Mouse (Mus musculus) Patski (cell line): ENCODE data around the gene Chn1. TPM values are rescaled to one million over a fixed set of nuclear protein-coding genes. Genes with fewer than 3 reads are reported as not detected.

ENCODE experiments used
- ATAC-seq: fragments of 100-300 bp; one replicate; pipeline ENCODE4 v1.8.0; 2021
- CTCF ChIA-PET: fragments of 350-600 bp; sonication (Branson Sonifier 250); formaldehyde crosslinking; loops from one replicate; lab custom pipeline; 2022; ENCODE audit warnings: inconsistent platforms; lab: Charles Lee
- POLR2A ChIA-PET: fragments of 350-600 bp; sonication (Branson Sonifier 250); formaldehyde crosslinking; loops from one replicate; lab custom pipeline; 2022; ENCODE audit warnings: antibody characterized with exemption, inconsistent platforms; lab: Charles Lee
- DNase-seq: peaks from one replicate; pipeline ENCODE4 v3.0.0-alpha.2; 2011; ENCODE audit warnings: low read depth, low spot score
- H3K27me3 ChIP-seq: fragments of 371-371 bp; one replicate; pipeline ENCODE4 v1.5.1; 2021
- CTCF ChIP-seq: fragments of 100-300 bp; IDR thresholded peaks from one replicate; pipeline ENCODE4 v1.5.1; 2021
- in situ Hi-C: fragments of 300-500 bp; cut with MboI; formaldehyde crosslinking; loops from 3 replicates; pipeline ENCODE4 v1.11.1; 2018; ENCODE audit warnings: low pct_unique_long_range_greater_than_20kb, mixed read lengths
- polyA plus RNA-seq: library from polyadenylated mRNA; unstranded; gene quantifications from one replicate; pipeline ENCODE4 v1.2.3, GENCODE M21; 2021

Chn1 gene
- polyA plus RNA-seq, 1 experiment from 2014 or later, result 14.5 TPM

- no peak for TF ChIP-seq CTCF
- ATAC-seq, result no peak
- no peak for DNase-seq
Observed at GRCm38 (mm10) chr2:73571304-73571703, 203.8 kb downstream of the Chn1 start.

GRCm38 (mm10) chr2:73566989-73567605 lies 208.0 kb downstream of the Chn1 start:
- ChIA-PET POLR2A (no interaction called here), CTCF (interaction anchor here (0.6 to 2.3 kb wide), 9 partner anchors 9 to 206 kb away, joined by 3 to 35 read pairs (median 4); partner anchors contain the start of gene Chrna1)
- ATAC-seq, result peak; percentile 65
- peak; percentile 91 for TF ChIP-seq CTCF
- DNase-seq, result no peak
- in situ Hi-C loops, result loop anchor here (25.0 kb wide), 1 partner anchor 1095 kb away; the partner anchor contains the start of genes Evx2 and Hoxd13
- no peaks in the 10 kb centered on the region for H3K27me3 ChIP-seq

More at GRCm38 (mm10) chr2:73571304-73571703, 203.8 kb downstream of the Chn1 start:
- in situ Hi-C loops, result loop anchor here (25.0 kb wide), 1 partner anchor 1091 kb away; the partner anchor contains the start of genes Evx2 and Hoxd13
- no peaks in the 10 kb centered on the region for H3K27me3 ChIP-seq
- ChIA-PET CTCF (interaction anchor here (0.6 to 2.9 kb wide), 4 partner anchors 11 to 142 kb away, joined by 3 to 10 read pairs (median 4); no protein-coding TSS in a partner anchor), POLR2A (no interaction called here)

- in situ Hi-C loops, result loop anchor here (25.0 kb wide), 1 partner anchor 1096 kb away; the partner anchor contains the start of genes Evx2 and Hoxd13
- no peaks in the 10 kb centered on the region for H3K27me3 ChIP-seq
- ATAC-seq (no peak), DNase-seq (no peak)
- TF ChIP-seq CTCF, result peak; percentile 61
- ChIA-PET POLR2A (no interaction called here), CTCF (interaction anchor here (1.3 to 2.3 kb wide), 6 partner anchors 10 to 207 kb away, joined by 4 to 35 read pairs (median 8); partner anchors contain the start of gene Chrna1)
Observed at GRCm38 (mm10) chr2:73566162-73566561, 209.0 kb downstream of the Chn1 start.

GRCm38 (mm10) chr2:73563690-73564089 lies 211.5 kb downstream of the Chn1 start:
- DNase-seq (no peak), ATAC-seq (no peak)
- H3K27me3 ChIP-seq, result no peaks in the 10 kb centered on the region
- ChIA-PET POLR2A (no interaction called here), CTCF (no interaction called here)
- in situ Hi-C loops, result loop anchor here (25.0 kb wide), 1 partner anchor 1099 kb away; the partner anchor contains the start of genes Evx2 and Hoxd13
- TF ChIP-seq CTCF, result no peak

- ChIA-PET CTCF (no interaction called here), POLR2A (no interaction called here)
- no peak for TF ChIP-seq CTCF
- no peaks in the 10 kb centered on the region for H3K27me3 ChIP-seq
- DNase-seq (no peak), ATAC-seq (no peak)
- in situ Hi-C loops, result loop anchor here (25.0 kb wide), 1 partner anchor 1100 kb away; the partner anchor contains the start of genes Evx2 and Hoxd13
Observed at GRCm38 (mm10) chr2:73562656-73563055, 212.5 kb downstream of the Chn1 start.

GRCm38 (mm10) chr2:73561665-73562063 lies 213.5 kb downstream of the Chn1 start:
- CTCF ChIA-PET, result interaction anchor here (1.7 kb wide), 1 partner anchor 11 kb away, joined by 10 read pairs; no protein-coding TSS in a partner anchor
- H3K27me3 ChIP-seq, result no peaks in the 10 kb centered on the region
- in situ Hi-C loops, result loop anchor here (25.0 kb wide), 1 partner anchor 1101 kb away; the partner anchor contains the start of genes Evx2 and Hoxd13
- ATAC-seq (no peak), DNase-seq (no peak)
- POLR2A ChIA-PET, result interaction anchor here (0.6 kb wide), 1 partner anchor 37 kb away, joined by 3 read pairs; no protein-coding TSS in a partner anchor
- peak; percentile 50 for TF ChIP-seq CTCF

GRCm38 (mm10) chr2:73560899-73561664 lies 214.1 kb downstream of the Chn1 start:
- in situ Hi-C loops, result loop anchor here (25.0 kb wide), 1 partner anchor 1101 kb away; the partner anchor contains the start of genes Evx2 and Hoxd13
- CTCF ChIA-PET, result interaction anchor here (1.7 kb wide), 2 partner anchors 10 to 11 kb away, joined by 5 to 10 read pairs; no protein-coding TSS in a partner anchor
- POLR2A ChIA-PET, result interaction anchor here (0.6 kb wide), 1 partner anchor 38 kb away, joined by 3 read pairs; no protein-coding TSS in a partner anchor
- DNase-seq (no peak), ATAC-seq (no peak)
- TF ChIP-seq CTCF, result no peak
- H3K27me3 ChIP-seq, result no peaks in the 10 kb centered on the region

Other genes starting within 250 kb of the Chn1 start
- gene Wipf1, start 245.6 kb downstream of the Chn1 start, polyA plus RNA-seq, result 20.2 TPM
- 0.05 TPM for gene Chrna1, start 195.0 kb downstream of the Chn1 start, polyA plus RNA-seq
- 55.1 TPM for gene Atf2, start 117.3 kb upstream of the Chn1 start, polyA plus RNA-seq
- 1,383 TPM for gene Atp5g3, start 136.0 kb upstream of the Chn1 start, polyA plus RNA-seq